Mouse (Mus musculus) kidney, postnatal 14 days (tissue): ENCODE measurements around the gene Gm5617.
"Not testable (repeated sequence)": the region's sequence is repeated elsewhere in the genome, so short reads cannot be mapped to it uniquely, and the experiment has no call there.

Experiments used
- DNase-seq: peaks from one replicate; pipeline ENCODE4 v3.0.0; 2022; ENCODE audit warnings: mixed read lengths

Gene Gm5617

DNA sequence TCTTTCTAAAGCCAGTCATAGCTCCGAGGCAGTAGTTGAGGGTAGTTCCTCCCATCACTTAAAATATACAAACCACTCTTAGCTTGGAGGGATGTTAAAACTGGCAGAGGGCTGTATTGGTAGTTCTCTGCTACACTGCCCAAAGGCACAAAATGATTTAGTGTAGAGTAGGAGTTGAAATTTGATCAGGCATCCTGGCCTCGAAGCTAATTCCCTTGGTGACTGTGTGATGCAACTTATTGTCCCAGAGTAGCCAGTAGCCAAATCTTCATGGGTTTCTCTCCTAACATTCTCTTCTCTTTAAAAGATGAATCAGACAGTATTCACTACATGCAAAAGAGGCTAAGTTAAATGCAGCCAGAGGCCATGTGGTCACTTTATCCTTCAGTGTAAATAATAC lies 7.8 kb downstream of the Gm5617 start:
- DNase-seq = no peak

GRCm38 (mm10) chr9:48504741-48505365 lies 9.6 kb downstream of the Gm5617 start:
- no peak for DNase-seq

GRCm38 (mm10) chr9:48510134-48510533 lies 14.9 kb downstream of the Gm5617 start:
- DNase-seq = no peak

- peak; percentile 23 for DNase-seq
These were observed 20.1 kb downstream of the Gm5617 start for GRCm38 (mm10) chr9:48515332-48515731.

DNA sequence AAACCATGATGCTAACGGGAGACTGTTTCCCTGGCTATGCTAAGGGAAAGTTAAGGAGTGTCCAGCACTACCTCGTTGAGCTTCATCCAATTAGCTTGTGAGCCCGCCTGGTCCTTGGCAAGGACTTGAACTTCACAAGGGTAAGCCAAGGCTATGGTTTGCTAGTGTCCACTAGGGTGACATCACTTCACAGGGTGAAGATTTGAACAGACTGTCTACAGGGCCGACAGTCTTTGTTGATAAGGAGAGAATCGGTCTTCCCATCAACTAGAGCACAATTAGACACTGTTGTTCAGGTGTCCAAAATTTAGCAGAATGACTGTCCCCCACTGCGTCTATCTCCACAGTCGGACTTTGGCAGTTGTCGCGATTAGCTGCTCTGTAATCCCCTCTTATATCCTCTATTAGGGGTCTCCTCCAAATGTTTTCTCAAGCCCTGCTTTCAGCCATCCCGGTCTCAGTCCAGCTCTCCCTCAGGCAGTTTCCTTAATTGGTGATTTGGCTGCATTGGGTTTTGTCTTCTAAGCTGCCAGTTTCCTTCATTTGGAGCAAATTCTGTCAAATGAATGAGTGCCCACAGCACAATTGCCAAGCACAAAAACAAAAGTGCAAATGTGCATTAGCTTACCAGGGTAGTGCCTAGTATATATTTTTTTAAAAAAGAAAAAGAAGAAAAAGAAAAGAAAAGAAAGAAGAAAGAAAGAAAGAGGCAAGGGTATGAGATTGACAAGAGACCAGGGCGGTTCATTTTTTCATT lies 21.6 kb downstream of the Gm5617 start:
- DNase-seq = no peak

GRCm38 (mm10) chr9:48517372-48518130 lies 22.3 kb downstream of the Gm5617 start:
- peak; percentile 17 for DNase-seq

GRCm38 (mm10) chr9:48520405-48520804 lies 25.2 kb downstream of the Gm5617 start:
- DNase-seq = not testable (repeated sequence)

GRCm38 (mm10) chr9:48525566-48525965 lies 30.3 kb downstream of the Gm5617 start:
- no peak for DNase-seq

DNA sequence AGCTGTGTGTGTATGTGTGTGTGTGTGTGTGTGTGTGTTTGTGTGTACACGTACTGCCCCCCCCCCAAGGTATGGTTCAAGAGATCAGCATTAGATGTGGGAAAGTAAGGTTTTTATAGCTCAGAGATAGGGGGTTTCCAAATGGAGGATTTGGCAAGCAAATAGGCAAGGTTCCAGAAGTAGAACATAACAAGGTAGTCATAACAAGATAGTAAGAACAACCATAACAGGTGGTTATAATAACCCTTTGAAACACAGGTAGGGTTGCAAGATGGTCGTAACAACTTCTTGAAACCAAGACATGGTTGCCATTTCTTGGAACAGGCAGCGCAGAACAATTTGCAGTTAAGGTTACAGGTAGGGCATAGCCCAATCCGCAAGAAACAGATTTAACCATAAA lies 31.3 kb downstream of the Gm5617 start:
- no peak for DNase-seq

- DNase-seq = no peak
These were observed 36.1 kb downstream of the Gm5617 start for GRCm38 (mm10) chr9:48531294-48531693.

DNA sequence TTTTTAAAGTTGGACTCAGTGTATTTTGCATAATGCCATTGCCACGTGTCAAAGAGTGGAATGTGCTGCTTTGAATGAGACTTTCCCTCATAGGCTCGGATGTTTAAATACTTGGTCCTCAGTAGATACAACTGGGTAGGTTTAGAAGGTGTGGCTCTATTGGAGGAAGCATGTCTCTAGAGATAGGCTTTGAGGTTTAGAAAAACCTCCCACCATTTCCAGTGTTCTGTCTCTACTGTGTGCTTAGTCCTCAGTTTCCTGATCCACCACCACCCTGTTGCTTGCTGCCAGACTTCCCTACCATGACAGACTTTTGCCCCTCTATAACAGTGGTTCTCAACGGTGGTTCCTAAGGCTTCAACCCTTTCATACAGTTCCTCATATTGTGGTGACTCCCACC lies 37.0 kb downstream of the Gm5617 start:
- no peak for DNase-seq

- DNase-seq = no peak
These were observed 37.5 kb downstream of the Gm5617 start for GRCm38 (mm10) chr9:48532730-48533129.

- no peak for DNase-seq
These were observed 41.2 kb downstream of the Gm5617 start for GRCm38 (mm10) chr9:48536414-48536813.

DNA sequence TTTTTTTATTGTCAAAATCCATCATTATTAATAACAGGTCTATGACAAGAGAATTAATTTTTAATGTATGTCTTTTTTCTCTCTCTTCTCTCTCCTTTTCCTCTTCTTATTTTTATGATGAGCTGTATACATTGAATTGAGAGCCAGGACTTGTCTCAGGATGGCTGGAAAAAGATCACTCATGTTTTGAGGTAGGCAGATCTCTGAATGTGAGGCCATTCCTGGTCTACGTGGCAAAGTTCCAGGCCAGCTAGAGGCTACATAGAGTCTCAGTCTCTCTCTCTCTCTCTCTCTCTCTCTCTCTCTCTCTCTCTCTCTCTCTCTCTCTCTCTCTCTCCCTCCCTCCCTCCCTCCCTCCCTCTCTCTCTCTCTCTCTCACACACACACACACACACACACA lies 42.4 kb downstream of the Gm5617 start:
- not testable (repeated sequence) for DNase-seq

- DNase-seq = no peak
These were observed 42.9 kb downstream of the Gm5617 start for GRCm38 (mm10) chr9:48538044-48538645.

DNA sequence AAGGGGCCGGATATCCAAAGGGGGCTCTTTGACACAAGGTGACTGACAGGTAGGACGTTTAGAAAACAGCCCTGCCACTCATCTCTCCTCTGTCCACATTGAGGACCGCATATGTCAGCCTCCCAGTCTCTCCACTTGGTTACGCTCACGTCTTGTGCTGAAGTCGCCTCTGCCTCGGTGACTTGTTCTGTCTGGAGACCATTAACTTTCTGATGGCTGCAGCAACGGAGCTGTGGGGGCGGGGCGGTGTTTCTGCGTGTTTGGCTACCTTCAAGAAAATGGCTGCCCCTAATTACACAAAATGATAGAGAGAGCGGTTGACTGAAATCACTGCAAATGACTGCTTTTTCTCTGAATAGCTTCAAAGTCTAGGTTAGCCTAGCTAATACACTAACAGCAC lies 43.4 kb downstream of the Gm5617 start:
- DNase-seq = peak; percentile 9
